Mouse (Mus musculus): ENCODE measurements around the gene Fgfr2.
A peak's percentile ranks its signal among the peaks of the same experiment; 100 is the strongest.

The Fgfr2 gene

DNA sequence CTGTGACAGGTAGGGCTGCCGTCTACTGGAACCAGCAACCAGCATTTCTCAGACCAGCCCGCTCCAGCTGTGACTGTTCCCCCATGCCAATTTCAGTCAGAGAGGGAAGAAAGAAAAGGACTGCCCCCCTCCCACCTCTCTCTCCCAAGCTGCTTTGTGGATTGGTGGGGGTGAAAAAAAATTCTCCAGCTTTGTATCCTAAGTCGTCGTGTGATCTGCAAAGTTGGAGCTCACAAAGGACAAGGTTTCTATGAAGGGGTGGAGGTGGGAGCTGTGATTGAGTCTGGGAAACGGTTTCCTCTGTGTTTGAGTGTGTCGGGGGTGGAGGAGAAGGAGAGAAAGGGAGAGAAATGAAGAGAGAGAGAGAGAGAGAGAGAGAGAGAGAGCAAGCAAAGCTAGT, 1147.3 kb downstream of the Fgfr2 start:
- DNase-seq = no peak

DNA sequence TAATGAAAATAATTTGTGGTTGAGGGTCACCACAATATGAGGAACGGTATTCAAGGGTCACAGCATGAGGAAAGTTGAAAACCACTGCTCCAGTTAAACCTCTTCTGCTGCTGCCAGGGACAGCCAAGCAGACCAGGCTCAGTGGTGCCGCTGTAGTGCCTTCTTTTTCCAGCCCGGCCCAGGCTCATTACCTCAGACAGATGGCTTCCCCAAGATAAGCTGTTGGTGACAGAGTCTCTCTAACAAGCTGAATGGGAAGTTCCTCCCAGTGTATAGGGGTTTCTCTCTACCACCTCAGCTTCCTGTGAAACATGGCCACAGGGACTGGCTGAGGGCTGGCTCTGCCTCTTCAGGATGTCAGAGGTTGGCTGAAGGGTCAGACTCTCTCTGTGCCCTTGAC, 1152.9 kb downstream of the Fgfr2 start:
- DNase-seq = peak; percentile 31

- peak; percentile 29 for DNase-seq
Measured at GRCm38 (mm10) chr7:131966916-131967494, 1156.1 kb downstream of the Fgfr2 start.

- DNase-seq = peak; percentile 53
Measured at GRCm38 (mm10) chr7:131966023-131966915, 1156.9 kb downstream of the Fgfr2 start, which contains the start of gene Gpr26. Gpr26 (plus strand) TSS chr7:131966460.

- no peak for DNase-seq
Measured at GRCm38 (mm10) chr7:131960551-131960950, 1162.6 kb downstream of the Fgfr2 start.

- no peak for DNase-seq
Measured at GRCm38 (mm10) chr7:131958705-131959104, 1164.4 kb downstream of the Fgfr2 start.

DNA sequence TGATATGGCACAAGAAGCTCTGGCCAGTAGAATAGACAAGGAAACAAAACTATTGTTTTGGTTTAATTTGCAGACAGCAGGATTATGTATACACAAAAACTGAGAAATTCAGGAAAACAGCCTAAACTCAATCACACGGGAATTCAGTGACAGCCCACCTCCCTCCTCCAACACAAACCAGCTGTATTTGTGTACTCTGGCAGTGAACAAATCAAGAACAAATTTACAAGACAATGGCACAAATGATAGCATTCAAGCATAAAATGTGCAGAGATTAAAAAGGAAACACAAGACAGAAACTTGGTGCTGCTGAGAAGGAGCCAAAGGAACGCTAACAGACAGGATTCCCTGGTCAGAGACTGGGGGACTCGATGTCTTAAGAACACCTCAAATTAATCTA, 1169.7 kb downstream of the Fgfr2 start:
- DNase-seq = no peak

DNA sequence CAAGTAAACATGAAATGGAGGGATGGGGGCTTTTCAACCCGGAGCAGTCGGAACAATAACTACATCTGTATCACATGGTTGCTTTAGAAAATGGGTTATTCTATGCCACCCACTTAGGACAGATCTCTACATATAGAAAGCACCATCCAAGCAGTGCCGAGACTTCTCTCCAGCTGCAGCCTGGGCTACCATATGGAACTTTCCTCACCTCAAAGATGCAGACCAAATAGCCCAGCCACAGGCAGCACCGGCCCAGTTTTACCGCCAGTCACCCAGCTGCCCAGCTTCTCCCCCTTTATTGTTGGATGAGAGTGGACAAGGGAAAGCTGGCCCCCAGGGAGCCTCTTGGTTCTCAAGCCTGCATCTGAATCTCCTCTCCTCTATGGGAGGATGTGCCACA, 1172.0 kb downstream of the Fgfr2 start:
- no peak for DNase-seq

- no peak for DNase-seq
Measured at GRCm38 (mm10) chr7:131937611-131938010, 1185.5 kb downstream of the Fgfr2 start.

GRCm38 (mm10) chr7:131927288-131928050, 1195.7 kb downstream of the Fgfr2 start:
- DNase-seq = no peak

DNA sequence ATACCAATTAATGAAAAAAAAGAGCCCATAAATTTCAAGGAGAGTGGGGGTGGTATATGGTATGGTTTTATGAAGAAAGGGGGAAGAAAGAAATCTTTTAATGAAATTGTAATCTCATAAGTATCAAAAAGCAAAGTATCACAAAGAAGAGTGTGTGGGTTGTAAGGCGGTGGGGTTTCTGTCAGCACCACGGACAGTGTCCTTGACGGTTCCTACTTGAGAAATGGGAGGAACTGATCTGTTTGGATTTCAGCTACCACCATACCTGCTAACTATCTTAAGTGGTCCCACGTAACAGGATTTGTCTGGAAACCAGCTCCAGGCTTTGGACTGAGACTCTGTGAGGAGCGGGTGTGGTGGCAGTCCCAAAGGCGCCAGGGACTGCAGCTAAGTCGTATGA, 1205.8 kb downstream of the Fgfr2 start:
- no peak for DNase-seq

DNA sequence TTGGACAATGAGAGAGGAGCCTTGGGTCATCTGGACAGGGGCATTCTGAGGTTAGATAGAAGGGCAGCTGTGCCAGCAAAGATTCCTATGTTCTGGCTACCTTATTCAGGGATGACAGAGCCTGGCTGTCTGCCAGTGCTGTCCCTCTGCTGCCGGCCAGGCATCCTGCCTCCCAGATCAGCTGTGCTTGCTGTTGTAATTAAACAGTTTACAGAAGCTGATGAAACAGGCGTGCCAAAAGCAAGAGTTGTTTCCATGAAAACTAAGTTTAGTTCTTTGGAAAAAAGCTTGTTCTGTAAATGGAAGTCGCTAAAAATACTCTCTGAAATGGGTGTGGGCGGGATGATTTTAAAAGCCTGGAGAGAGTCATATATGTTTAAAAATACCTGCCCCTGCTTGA, 1213.5 kb downstream of the Fgfr2 start:
- DNase-seq = peak; percentile 50

- no peak for DNase-seq
Measured at GRCm38 (mm10) chr7:131906499-131907190, 1216.5 kb downstream of the Fgfr2 start.

- DNase-seq = peak; percentile 73
Measured at GRCm38 (mm10) chr7:131899356-131899755, 1223.8 kb downstream of the Fgfr2 start.

DNA sequence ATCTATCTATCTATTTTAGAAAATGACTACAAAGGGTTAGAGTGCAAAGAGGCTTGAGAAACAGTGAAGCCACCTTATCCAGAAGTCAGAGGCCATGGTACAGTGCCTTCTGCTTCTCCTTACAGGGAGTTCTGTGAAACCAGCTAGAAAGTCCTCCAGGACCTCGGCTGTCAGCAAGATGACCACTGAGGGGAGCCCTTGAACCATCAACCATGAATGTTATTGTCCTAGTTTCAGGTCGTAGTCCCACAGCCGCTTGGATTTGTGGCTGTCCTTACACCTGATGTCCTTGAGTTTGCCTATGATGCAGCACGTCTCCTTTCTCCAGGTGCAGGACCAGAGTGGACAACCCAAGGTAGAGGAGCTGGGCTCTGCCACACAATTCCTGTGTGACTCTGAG, 1225.9 kb downstream of the Fgfr2 start:
- no peak for DNase-seq

DNA sequence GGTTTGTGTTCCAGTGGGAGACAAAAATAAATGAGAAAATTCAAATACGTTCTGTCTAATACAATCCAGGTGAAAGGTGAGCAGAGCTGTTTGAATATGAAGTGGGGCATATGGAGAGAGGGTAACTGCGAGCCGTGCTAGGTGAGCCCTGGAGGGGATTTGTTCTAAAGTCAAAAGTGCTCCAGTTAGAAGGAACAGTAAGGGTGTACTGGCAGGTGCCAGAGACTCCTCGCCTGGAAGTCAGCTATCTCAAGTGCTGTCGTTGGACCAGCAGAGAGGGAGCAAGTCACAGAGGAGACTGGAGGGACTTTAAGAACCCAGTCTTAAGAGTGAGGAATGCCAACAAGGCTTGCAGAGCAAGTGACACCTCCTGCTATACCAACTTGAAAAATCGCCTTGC, 1240.3 kb downstream of the Fgfr2 start:
- no peak for DNase-seq

DNA sequence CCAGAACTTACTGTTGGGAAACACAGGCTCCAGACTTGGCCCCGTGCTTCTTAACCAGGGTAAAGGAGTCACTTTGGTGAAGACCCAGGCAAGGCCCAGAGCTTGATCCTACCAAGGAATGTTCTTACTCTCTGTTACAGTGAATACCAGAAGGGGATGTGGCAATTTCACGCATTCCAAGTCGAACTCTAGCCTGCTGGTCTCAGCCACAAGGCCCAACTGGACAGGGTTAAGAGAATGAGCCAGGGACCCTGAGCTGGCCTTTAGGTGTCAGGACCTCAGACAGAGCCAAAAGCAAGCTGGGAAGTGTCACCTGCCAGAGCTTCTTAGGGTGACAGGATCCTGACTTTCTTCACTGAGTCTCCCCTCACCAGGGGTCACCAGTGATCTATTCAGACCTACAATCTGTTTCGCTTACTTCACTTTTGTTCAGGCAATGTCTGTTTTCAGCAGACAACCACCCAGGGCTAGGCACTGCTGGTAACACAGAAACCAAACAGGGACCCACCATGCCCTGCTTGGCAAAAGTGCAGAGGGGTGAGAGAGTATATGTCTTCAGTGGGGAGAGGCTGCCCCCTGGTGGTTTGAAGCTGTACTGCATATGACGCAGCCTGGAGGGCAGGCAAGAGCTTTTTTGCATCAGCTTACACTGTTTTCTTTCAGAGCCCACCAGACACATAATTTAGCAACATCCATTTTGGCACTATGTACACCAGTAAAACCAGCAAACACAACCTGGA, 1241.1 kb downstream of the Fgfr2 start:
- peak; percentile 14 for DNase-seq

DNA sequence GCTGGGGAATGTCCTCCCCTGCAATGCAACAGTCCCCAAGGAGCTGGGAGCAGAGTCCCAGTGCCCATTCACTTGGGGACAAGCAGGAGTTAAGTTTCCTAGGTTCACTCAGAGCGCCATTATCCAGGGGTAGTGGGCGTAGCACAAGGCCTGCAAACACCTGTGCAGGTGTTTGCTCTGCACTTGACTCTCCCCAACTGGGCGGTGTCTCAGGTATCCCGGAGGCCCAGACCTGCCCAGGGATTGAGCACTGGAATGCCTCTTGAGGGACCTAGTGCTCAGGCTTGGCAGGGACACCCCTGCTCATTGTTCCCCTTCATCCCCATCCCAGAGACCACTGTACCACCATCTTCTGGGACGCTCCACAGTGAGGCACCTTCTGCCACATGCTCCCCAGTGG, 1243.0 kb downstream of the Fgfr2 start:
- DNase-seq = no peak

GRCm38 (mm10) chr7:131878846-131879245, 1244.3 kb downstream of the Fgfr2 start:
- DNase-seq = no peak

DNA sequence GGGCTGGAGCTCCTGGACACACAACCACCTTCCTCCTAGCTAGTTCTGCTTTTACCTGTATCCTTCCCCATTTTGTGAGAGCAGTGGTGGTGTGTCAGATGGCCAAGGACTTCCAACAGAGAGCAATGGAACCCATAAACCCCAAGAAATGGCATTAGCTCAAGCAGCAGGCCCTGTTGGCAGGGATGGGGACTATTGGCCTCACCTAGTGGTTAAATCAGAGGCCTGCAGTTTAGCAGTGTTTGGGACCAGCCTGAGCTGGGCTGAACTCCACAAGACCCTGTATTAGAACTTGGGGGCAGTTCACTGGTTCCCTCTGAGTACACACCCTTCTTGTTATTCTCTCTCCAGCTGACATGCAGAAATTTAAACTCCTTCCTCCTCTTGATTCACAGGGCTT, 1262.0 kb downstream of the Fgfr2 start:
- DNase-seq = no peak

GRCm38 (mm10) chr7:131855641-131856040, 1267.5 kb downstream of the Fgfr2 start:
- no peak for DNase-seq

DNA sequence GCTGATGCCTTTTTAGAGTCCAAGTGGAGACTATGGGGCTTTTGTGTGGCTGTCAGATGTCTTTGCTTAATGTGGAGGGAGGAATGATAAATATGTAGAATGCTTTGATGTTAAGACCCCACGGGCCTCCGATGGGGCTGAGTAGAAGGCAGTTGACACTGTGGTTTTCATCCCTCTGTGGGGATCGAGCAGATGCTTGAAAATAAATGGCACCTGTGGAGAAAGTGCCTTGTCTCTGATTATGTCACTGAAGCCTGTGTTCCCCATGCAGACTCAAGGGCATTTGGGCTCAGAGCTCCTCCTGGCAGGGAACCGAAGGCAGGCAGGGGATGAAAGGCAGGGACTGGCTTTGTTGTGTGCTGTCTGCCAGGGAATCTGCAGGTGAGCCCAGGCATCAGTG, 1272.6 kb downstream of the Fgfr2 start:
- DNase-seq = no peak

All from layer of hippocampus, adult 9-11 months (tissue).